Mouse (Mus musculus): ENCODE results near the gene Col4a6. TPM values are rescaled to one million over a fixed set of nuclear protein-coding genes. Genes with fewer than 3 reads are reported as not detected.

The Col4a6 gene
- total RNA-seq (2023): not detected

GRCm38 (mm10) chrX:141473470-141474302, at the start of gene Col4a6:
Gene Col4a6, minus strand, starts transcription at chrX:141474076.

GRCm38 (mm10) chrX:141475110-141475509, 1.2 kb upstream of the Col4a6 start, which contains the start of gene Col4a5:
Gene Col4a5, plus strand, starts transcription at chrX:141475385.

Other genes starting within 250 kb of the Col4a6 start
- not detected for gene Col4a5, start 1.3 kb upstream of the Col4a6 start, total RNA-seq (2023)